Mouse (Mus musculus): ENCODE measurements around the gene Pibf1. TPM values are rescaled to one million over a fixed set of nuclear protein-coding genes. Genes with fewer than 3 reads are reported as not detected.

Pibf1 gene
- polyA plus RNA-seq, 1 experiment = 1.4 TPM

DNA sequence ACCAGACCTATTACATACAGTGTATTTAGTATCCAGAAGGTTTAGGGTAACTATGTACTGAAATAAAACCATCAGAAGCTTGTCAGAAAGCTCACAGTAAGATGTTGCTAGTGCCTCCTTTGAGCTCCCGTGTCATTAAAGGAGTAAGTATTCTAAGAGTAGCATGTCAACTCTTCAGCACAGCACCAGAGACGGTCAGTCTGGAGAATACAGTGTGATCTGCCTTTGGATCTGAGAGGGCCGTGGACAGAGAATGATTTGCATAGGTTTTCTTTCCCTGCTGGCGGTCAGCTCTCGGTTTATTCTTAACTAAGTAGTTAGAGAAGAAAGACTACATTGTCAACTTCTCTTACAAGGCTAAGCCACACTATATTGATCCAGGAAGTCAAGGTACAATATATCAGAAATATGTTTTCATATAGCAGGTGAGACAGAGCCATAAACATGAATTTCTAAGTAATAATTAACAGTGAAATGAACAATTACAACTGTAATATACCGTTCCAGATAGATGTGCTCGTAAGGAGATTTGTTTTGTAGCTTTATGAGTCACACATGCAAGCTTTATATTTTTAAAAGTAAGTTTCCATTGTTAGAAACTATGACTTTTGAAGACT, 119.3 kb downstream of the Pibf1 start:
- Histone ChIP-seq H3K4me1 (ENCODE audit: control insufficient read depth, insufficient read depth, insufficient read length) (no peaks in the 10 kb centered on the region), H3K36me3 (ENCODE audit: control insufficient read depth, insufficient read depth, low read length) (peaks cover 1% of the 10 kb centered on the region; the same call in 1 of the 2 replicates), H3K4me3 (ENCODE audit: extremely low read depth, insufficient read depth, insufficient read length) (no peak overlapping the region), H3K27me3 (ENCODE audit: control insufficient read depth, insufficient read depth, low read length) (no peaks in the 10 kb centered on the region), H3K27ac (ENCODE audit: insufficient read depth, low read length) (no peak overlapping the region)
- TF ChIP-seq CTCF (IDR thresholded peaks at IDR 0.05; ENCODE audit: extremely low read depth, insufficient read depth, insufficient read length, insufficient replicate concordance) (no peak), POLR2A (IDR thresholded peaks at IDR 0.05; ENCODE audit: low read depth, low read length) (no peak)
- 95% methylated on average over 7 of the region's 7 CpGs for WGBS
- no peak for DNase-seq (ENCODE audit: low read depth in 1 of 2, low spot score in 2 of 2)

DNA sequence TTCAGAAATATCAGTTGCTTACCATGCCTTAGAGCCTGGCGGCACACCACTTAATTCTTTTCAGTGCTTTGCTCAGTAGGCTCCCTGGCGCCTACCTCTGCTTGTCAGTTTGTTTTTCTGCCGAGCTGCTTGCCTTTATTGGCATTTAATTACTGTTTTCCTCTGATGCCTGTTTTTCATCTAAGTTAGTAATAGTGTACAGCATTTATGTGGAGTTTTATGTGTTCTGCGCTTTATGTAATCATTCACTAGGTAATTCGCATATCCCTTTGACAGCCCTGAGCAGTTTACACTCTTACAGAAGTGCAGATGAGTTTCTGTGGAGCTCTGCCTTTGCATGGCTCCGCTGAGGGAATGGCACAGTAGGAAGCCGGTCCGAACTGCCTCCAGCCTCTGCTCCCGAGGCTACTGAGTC, 120.5 kb downstream of the Pibf1 start:
- no peaks in the 10 kb centered on the region for H3K27me3 ChIP-seq (ENCODE audit: control insufficient read depth, insufficient read depth, low read length)
- WGBS = 88% methylated on average over 9 of the region's 9 CpGs
- peaks cover 1% of the 10 kb centered on the region; the same call in 1 of the 2 replicates for H3K36me3 ChIP-seq (ENCODE audit: control insufficient read depth, insufficient read depth, low read length)
- no peak for TF ChIP-seq CTCF (IDR thresholded peaks at IDR 0.05; ENCODE audit: extremely low read depth, insufficient read depth, insufficient read length, insufficient replicate concordance)
- TF ChIP-seq POLR2A (IDR thresholded peaks at IDR 0.05; ENCODE audit: low read depth, low read length) = no peak
- no peaks in the 10 kb centered on the region for H3K4me1 ChIP-seq (ENCODE audit: control insufficient read depth, insufficient read depth, insufficient read length)
- H3K4me3 ChIP-seq (ENCODE audit: extremely low read depth, insufficient read depth, insufficient read length) = no peak overlapping the region
- no peak overlapping the region for H3K27ac ChIP-seq (ENCODE audit: insufficient read depth, low read length)
- no peak for DNase-seq (ENCODE audit: low read depth in 1 of 2, low spot score in 2 of 2)

DNA sequence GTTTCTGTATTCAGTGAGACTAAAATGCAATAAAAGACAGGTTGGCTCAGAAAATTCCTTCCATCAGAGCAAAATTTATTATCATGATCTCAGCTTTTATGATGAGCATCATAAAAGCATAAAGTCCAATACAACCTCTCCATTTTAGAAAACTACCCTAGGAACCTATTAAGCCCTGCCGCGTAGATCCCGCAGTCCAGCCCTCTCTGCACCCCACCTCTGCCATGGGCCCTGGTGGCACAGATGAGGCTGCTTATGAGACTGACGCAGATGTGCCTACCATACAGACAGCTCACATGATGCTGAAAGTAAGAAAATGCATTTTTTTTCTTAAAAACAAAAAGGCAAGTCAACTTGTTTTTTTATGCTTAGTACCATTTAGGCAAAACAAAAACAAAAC, 126.7 kb downstream of the Pibf1 start:
- Histone ChIP-seq H3K4me3 (ENCODE audit: extremely low read depth, insufficient read depth, insufficient read length) (no peak overlapping the region), H3K36me3 (ENCODE audit: control insufficient read depth, insufficient read depth, low read length) (peaks cover 1% of the 10 kb centered on the region; the same call in 1 of the 2 replicates), H3K4me1 (ENCODE audit: control insufficient read depth, insufficient read depth, insufficient read length) (no peaks in the 10 kb centered on the region), H3K27ac (ENCODE audit: insufficient read depth, low read length) (no peak overlapping the region), H3K27me3 (ENCODE audit: control insufficient read depth, insufficient read depth, low read length) (no peaks in the 10 kb centered on the region)
- WGBS = 97% methylated on average over 4 of the region's 4 CpGs
- DNase-seq (ENCODE audit: low read depth in 1 of 2, low spot score in 2 of 2) = no peak
- no peak for TF ChIP-seq POLR2A (IDR thresholded peaks at IDR 0.05; ENCODE audit: low read depth, low read length)
- no peak for TF ChIP-seq CTCF (IDR thresholded peaks at IDR 0.05; ENCODE audit: extremely low read depth, insufficient read depth, insufficient read length, insufficient replicate concordance)

DNA sequence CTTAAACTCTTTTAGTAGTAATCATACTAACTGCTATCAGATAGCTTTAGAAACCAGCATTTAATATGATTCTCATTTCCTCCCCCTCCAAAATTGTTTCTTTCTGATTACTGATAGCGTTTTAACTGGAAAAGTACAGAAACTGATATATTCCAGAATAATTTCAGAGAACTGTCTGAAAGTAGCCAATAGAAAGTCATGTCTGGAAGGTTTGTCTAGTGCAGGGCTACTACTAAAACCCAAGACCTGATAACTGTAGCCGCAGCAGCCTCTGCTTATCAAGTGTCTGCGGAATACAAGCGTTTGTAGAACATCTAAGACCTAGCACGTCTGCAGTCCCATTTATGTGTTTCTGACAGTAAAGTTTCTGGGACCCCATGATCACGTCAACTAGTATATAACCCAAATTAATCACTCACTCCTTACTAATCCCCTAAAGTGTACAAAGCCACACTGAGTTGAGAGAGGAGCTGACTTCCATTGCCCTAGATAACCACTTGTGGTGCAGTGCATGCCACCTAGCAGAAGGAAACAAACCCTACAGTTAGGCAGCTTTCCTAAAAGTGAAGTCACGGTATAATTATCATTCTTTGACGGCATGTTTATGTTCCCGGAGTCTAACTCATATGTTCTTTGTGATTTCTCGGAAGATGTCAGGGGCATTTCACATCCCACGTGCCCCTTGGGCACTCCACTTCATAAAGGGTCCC, 130.0 kb downstream of the Pibf1 start:
- no peaks in the 10 kb centered on the region for H3K4me1 ChIP-seq (ENCODE audit: control insufficient read depth, insufficient read depth, insufficient read length)
- WGBS = 89% methylated on average over 11 of the region's 11 CpGs
- TF ChIP-seq CTCF (IDR thresholded peaks at IDR 0.05; ENCODE audit: extremely low read depth, insufficient read depth, insufficient read length, insufficient replicate concordance) (no peak), POLR2A (IDR thresholded peaks at IDR 0.05; ENCODE audit: low read depth, low read length) (no peak)
- H3K4me3 ChIP-seq (ENCODE audit: extremely low read depth, insufficient read depth, insufficient read length) = no peak overlapping the region
- H3K27ac ChIP-seq (ENCODE audit: insufficient read depth, low read length) = no peak overlapping the region
- DNase-seq (ENCODE audit: low read depth in 1 of 2, low spot score in 2 of 2) = no peak
- H3K27me3 ChIP-seq (ENCODE audit: control insufficient read depth, insufficient read depth, low read length) = no peaks in the 10 kb centered on the region
- peaks cover 4% of the 10 kb centered on the region; the same call in 1 of the 2 replicates for H3K36me3 ChIP-seq (ENCODE audit: control insufficient read depth, insufficient read depth, low read length)

DNA sequence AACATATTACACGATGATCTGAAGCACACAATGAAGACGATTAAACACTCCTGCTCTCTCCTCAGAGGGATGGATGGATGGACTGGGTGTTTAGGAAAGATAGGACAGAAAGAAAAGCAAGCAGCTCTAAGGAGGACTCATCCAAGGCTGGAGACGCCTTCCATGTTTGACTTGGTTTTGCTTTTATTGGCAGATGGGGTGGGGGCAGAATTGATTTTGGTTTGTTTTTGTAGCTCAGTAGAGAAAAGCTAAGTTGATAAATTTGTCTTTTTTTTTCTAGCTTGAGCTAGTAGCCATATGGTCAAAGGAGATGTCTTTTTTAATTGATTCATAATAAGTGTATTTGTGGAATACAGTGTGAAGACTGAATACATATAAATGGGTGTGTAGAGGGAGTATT, 133.8 kb downstream of the Pibf1 start:
- WGBS = 97% methylated on average over 3 of the region's 3 CpGs
- no peak overlapping the region for H3K27ac ChIP-seq (ENCODE audit: insufficient read depth, low read length)
- no peaks in the 10 kb centered on the region for H3K27me3 ChIP-seq (ENCODE audit: control insufficient read depth, insufficient read depth, low read length)
- no peak for DNase-seq (ENCODE audit: low read depth in 1 of 2, low spot score in 2 of 2)
- peaks cover 4% of the 10 kb centered on the region for H3K36me3 ChIP-seq (ENCODE audit: control insufficient read depth, insufficient read depth, low read length)
- H3K4me3 ChIP-seq (ENCODE audit: extremely low read depth, insufficient read depth, insufficient read length) = no peak overlapping the region
- TF ChIP-seq POLR2A (IDR thresholded peaks at IDR 0.05; ENCODE audit: low read depth, low read length) (no peak), CTCF (IDR thresholded peaks at IDR 0.05; ENCODE audit: extremely low read depth, insufficient read depth, insufficient read length, insufficient replicate concordance) (no peak)
- no peaks in the 10 kb centered on the region for H3K4me1 ChIP-seq (ENCODE audit: control insufficient read depth, insufficient read depth, insufficient read length)

DNA sequence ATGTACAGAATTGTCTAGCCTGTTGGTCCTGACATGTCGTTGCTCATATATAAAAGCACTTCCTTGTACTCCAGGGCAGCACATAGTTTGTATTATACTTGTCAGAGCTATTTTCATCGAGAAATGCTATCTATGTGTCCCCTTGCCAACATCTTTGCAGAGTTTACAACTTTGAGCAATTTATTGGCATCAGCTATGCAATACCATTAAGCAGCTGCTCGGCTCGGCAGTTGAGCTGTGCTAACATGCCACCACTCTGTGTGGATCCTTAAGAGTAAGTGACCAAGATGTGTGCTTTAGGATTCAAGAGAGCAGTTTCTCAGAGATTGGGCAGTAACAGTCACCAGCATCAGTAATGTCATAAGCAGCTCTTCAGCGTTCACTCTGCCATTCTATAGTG, 137.9 kb downstream of the Pibf1 start:
- H3K4me1 ChIP-seq (ENCODE audit: control insufficient read depth, insufficient read depth, insufficient read length) = no peaks in the 10 kb centered on the region
- DNase-seq (ENCODE audit: low read depth in 1 of 2, low spot score in 2 of 2) = no peak
- H3K27ac ChIP-seq (ENCODE audit: insufficient read depth, low read length) = no peak overlapping the region
- TF ChIP-seq CTCF (IDR thresholded peaks at IDR 0.05; ENCODE audit: extremely low read depth, insufficient read depth, insufficient read length, insufficient replicate concordance) = no peak
- no peak for TF ChIP-seq POLR2A (IDR thresholded peaks at IDR 0.05; ENCODE audit: low read depth, low read length)
- WGBS = 93% methylated on average over 5 of the region's 5 CpGs
- H3K27me3 ChIP-seq (ENCODE audit: control insufficient read depth, insufficient read depth, low read length) = no peaks in the 10 kb centered on the region
- no peak overlapping the region for H3K4me3 ChIP-seq (ENCODE audit: extremely low read depth, insufficient read depth, insufficient read length)
- peaks cover 2% of the 10 kb centered on the region for H3K36me3 ChIP-seq (ENCODE audit: control insufficient read depth, insufficient read depth, low read length)

DNA sequence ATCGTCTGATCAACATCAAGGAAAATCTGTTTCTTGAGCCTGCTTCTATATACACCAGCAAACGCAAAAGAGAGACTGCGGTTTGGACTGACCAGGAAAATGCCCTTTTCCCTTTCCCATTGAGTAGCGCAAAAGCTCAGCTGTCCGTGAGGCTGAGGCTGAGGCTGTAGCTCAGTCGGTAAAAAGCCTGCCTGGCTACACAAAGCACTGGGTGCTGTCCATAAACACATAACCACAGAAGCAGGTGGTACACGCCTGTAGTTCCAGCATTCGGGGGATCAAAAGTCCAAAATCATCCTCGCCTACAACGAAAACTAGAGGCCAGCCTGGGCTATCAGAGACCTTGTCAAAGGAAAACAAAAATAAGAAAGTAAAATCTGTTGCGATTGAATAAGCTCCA, 141.3 kb downstream of the Pibf1 start:
- DNase-seq (ENCODE audit: low read depth in 1 of 2, low spot score in 2 of 2) = no peak
- H3K4me3 ChIP-seq (ENCODE audit: extremely low read depth, insufficient read depth, insufficient read length) = no peak overlapping the region
- H3K27ac ChIP-seq (ENCODE audit: insufficient read depth, low read length) = no peak overlapping the region
- no peak for TF ChIP-seq CTCF (IDR thresholded peaks at IDR 0.05; ENCODE audit: extremely low read depth, insufficient read depth, insufficient read length, insufficient replicate concordance)
- no peak for TF ChIP-seq POLR2A (IDR thresholded peaks at IDR 0.05; ENCODE audit: low read depth, low read length)
- WGBS = 93% methylated on average over 11 of the region's 11 CpGs
- H3K36me3 ChIP-seq (ENCODE audit: control insufficient read depth, insufficient read depth, low read length) = peaks cover 4% of the 10 kb centered on the region; the same call in 1 of the 2 replicates
- no peaks in the 10 kb centered on the region for H3K27me3 ChIP-seq (ENCODE audit: control insufficient read depth, insufficient read depth, low read length)
- no peaks in the 10 kb centered on the region for H3K4me1 ChIP-seq (ENCODE audit: control insufficient read depth, insufficient read depth, insufficient read length)
